Mouse (Mus musculus) sigmoid colon, adult 10 weeks (tissue): ENCODE measurements around the gene Thyn1. TPM values are rescaled to one million over a fixed set of nuclear protein-coding genes. Genes with fewer than 3 reads are reported as not detected.

Source experiments
- polyA plus RNA-seq: library from polyadenylated mRNA; stranded (reverse); fragments of 350-450 nt; fragmentation: Illumina TruSeq; extraction: RNeasy Lipid Tissue Mini Kit (QIAGEN cat#74804); gene quantifications from one replicate; pipeline ENCODE4 v1.2.3, GENCODE M21; 2014; ENCODE audit warnings: low read depth, low replicate concordance

Gene Thyn1
- 46.7 TPM for polyA plus RNA-seq

GRCm38 (mm10) chr9:26999461-27000395, at the start of gene Thyn1, which contains the start of gene Acad8:
TSS of gene Thyn1 (plus strand) at chr9:26999710.
TSS of gene Acad8 (minus strand) at chr9:26999566.

GRCm38 (mm10) chr9:27029828-27030762, 30.6 kb downstream of the Thyn1 start, which contains the start of the genes Vps26b and Ncapd3:
TSS of gene Vps26b (minus strand) at chr9:27030065.
TSS of gene Ncapd3 (plus strand) at chr9:27030175.

Other genes with a start within 250 kb of the Thyn1 start
- 2.8 TPM for gene Glb1l2, start 193.2 kb upstream of the Thyn1 start, polyA plus RNA-seq
- gene Glb1l3, start 138.8 kb upstream of the Thyn1 start, polyA plus RNA-seq = not detected
- gene Gm1110, start 76.6 kb upstream of the Thyn1 start, polyA plus RNA-seq = not detected
- gene Acad8, start 144 bp upstream of the Thyn1 start, polyA plus RNA-seq = 20.3 TPM
- gene Vps26b, start 30.4 kb downstream of the Thyn1 start, polyA plus RNA-seq = 30.7 TPM
- 22.3 TPM for gene Ncapd3, start 30.5 kb downstream of the Thyn1 start, polyA plus RNA-seq
- 12.3 TPM for gene Jam3, start 155.7 kb downstream of the Thyn1 start, polyA plus RNA-seq